Mouse (Mus musculus): Measurements from ENCODE around the gene Rnf227.

DNA sequence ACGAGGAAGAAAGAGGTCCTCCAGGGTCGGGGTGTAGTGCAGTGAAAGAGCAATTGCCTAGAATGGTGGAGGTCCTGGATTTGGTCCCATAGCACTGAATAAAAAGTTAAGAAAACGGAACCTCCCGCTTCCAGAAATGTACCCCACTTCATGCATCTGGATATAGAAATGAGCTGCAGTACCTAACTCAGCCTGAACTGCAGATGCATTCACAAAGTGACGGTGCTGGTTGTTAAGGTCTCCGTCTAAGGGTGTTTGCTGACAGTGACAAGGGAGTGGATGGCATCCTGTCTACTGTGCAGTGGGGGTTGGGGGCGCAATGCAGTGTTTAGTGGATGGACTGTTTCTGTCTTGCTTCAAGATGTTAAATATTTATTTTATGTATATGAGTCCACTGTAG, 46.5 kb downstream of the Rnf227 start:
- TF ChIP-seq CTCF (IDR thresholded peaks at IDR 0.05; ENCODE audit: borderline replicate concordance, insufficient read depth, low read depth, low read length) (no peak), POLR2A (IDR thresholded peaks at IDR 0.05; ENCODE audit: borderline replicate concordance, insufficient read depth, low read length) (no peak)

All from cerebellum, adult 2 months (tissue).